Mouse (Mus musculus) limb, embryonic 10.5 days (tissue): ENCODE measurements at regions not wholly inside any gene's neighbourhood (a gene's known extent, or its start where the extent isn't known, plus 50 kb on each side); places are given as distances from the start of the nearest gene placed in this dataset.

Experiments used
- DNase-seq: peaks from one replicate; pipeline ENCODE4 v3.0.0-alpha.2; 2017; ENCODE audit warnings: low spot score
- H3K27ac ChIP-seq: fragments of 300-500 bp; sonication (generic); 2 replicates; pipeline ENCODE4 v1.5.1; 2016; ENCODE audit warnings: mild to moderate bottlenecking
- H3K27me3 ChIP-seq: fragments of 300-500 bp; sonication (generic); 2 replicates; pipeline ENCODE4 v1.6.1; 2016; ENCODE audit warnings: low read depth, mild to moderate bottlenecking; ENCODE audit not compliant: poor library complexity, severe bottlenecking
- H3K36me3 ChIP-seq: fragments of 300-500 bp; sonication (generic); 2 replicates; pipeline ENCODE4 v1.6.1; 2016; ENCODE audit warnings: mild to moderate bottlenecking, moderate library complexity
- H3K4me1 ChIP-seq: fragments of 300-500 bp; sonication (generic); 2 replicates; pipeline ENCODE4 v1.6.1; 2016
- H3K4me3 ChIP-seq: fragments of 300-500 bp; sonication (generic); 2 replicates; pipeline ENCODE4 v1.5.1; 2016; ENCODE audit warnings: mild to moderate bottlenecking, moderate library complexity
- H3K9me3 ChIP-seq: fragments of 300-500 bp; sonication (generic); replicated peaks from 2 replicates; pipeline ENCODE4 v1.6.1; 2016; ENCODE audit warnings: mild to moderate bottlenecking
- WGBS: fragments of 180-500 bp; shearing (Covaris S2); methylation state at CpG from one replicate; pipeline ENCODE4 v1.1.7; 2016; 5-methylcytosine and 5-hydroxymethylcytosine counted together

- WGBS = 73% methylated on average over 4 of the region's 4 CpGs
- Histone ChIP-seq H3K4me3 (no peak overlapping the region), H3K27me3 (no peaks in the 10 kb centered on the region), H3K36me3 (no peaks in the 10 kb centered on the region), H3K27ac (0 out of 2 replicates have a peak overlapping the region, but pooled peaks have one; percentile 63), H3K4me1 (peaks cover 60% of the 10 kb centered on the region), H3K9me3 (no peaks in the 10 kb centered on the region)
- DNase-seq = no peak
These were observed 50.6 kb upstream of the Pim1 start for GRCm38 (mm10) chr17:29439992-29440391.

- H3K4me1 ChIP-seq = peaks cover 64% of the 10 kb centered on the region
- H3K36me3 ChIP-seq = no peaks in the 10 kb centered on the region
- H3K27me3 ChIP-seq = no peaks in the 10 kb centered on the region
- no peak for DNase-seq
- no peaks in the 10 kb centered on the region for H3K9me3 ChIP-seq
- H3K27ac ChIP-seq = peak overlapping the region; percentile 63; the same call in 1 of the 2 replicates
- H3K4me3 ChIP-seq = no peak overlapping the region
These were observed 50.1 kb upstream of the Pim1 start for GRCm38 (mm10) chr17:29440490-29440889.
